Mouse (Mus musculus) gonadal fat pad, adult 2 months (tissue): ENCODE measurements around the gene Tex46. TPM values are rescaled to one million over a fixed set of nuclear protein-coding genes. Genes with fewer than 3 reads are reported as not detected.

Source experiments
- DNase-seq: peaks from one replicate; pipeline ENCODE4 v3.0.0-alpha.2; 2012; ENCODE audit warnings: low read depth
- polyA plus RNA-seq: library from polyadenylated mRNA; depleted of rRNA; stranded (reverse); fragments of >200 nt; gene quantifications from 2 replicates; pipeline ENCODE4 v1.2.3, GENCODE M21; 2012

The Tex46 gene
- polyA plus RNA-seq, 1 experiment, result 0.43 TPM

- DNase-seq, result no peak
Measured at GRCm38 (mm10) chr4:136631237-136631994, 21.2 kb downstream of the Tex46 start.

GRCm38 (mm10) chr4:136635995-136636394 is 25.8 kb downstream of the Tex46 start:
- no peak for DNase-seq

- no peak for DNase-seq
Measured at GRCm38 (mm10) chr4:136636511-136636910, 26.3 kb downstream of the Tex46 start.

GRCm38 (mm10) chr4:136636983-136637562 is 26.8 kb downstream of the Tex46 start:
- DNase-seq, result no peak

GRCm38 (mm10) chr4:136637563-136638229 is 27.5 kb downstream of the Tex46 start:
- DNase-seq, result no peak

- DNase-seq, result no peak
Measured at GRCm38 (mm10) chr4:136638230-136638750, 28.1 kb downstream of the Tex46 start.

- DNase-seq, result no peak
Measured at GRCm38 (mm10) chr4:136638890-136639289, 28.7 kb downstream of the Tex46 start.

GRCm38 (mm10) chr4:136648922-136649479 is 38.8 kb downstream of the Tex46 start:
- DNase-seq, result no peak

GRCm38 (mm10) chr4:136649480-136650196 is 39.4 kb downstream of the Tex46 start:
- no peak for DNase-seq

- no peak for DNase-seq
Measured at GRCm38 (mm10) chr4:136650261-136650660, 40.0 kb downstream of the Tex46 start.

- DNase-seq, result no peak
Measured at GRCm38 (mm10) chr4:136651357-136651811, 41.1 kb downstream of the Tex46 start.

GRCm38 (mm10) chr4:136651882-136652527 is 41.8 kb downstream of the Tex46 start:
- no peak for DNase-seq

- DNase-seq, result no peak
Measured at GRCm38 (mm10) chr4:136652528-136652910, 42.3 kb downstream of the Tex46 start.

- no peak for DNase-seq
Measured at GRCm38 (mm10) chr4:136653019-136653418, 42.8 kb downstream of the Tex46 start.

GRCm38 (mm10) chr4:136653692-136654234 is 43.5 kb downstream of the Tex46 start:
- DNase-seq, result no peak

- no peak for DNase-seq
Measured at GRCm38 (mm10) chr4:136657914-136658313, 47.7 kb downstream of the Tex46 start.
